Mouse (Mus musculus): ENCODE data around the gene Aebp1.

GRCm38 (mm10) chr11:5869331-5869730 lies 7.6 kb downstream of the Aebp1 start:
- TF ChIP-seq CTCF (IDR thresholded peaks at IDR 0.05; ENCODE audit: borderline replicate concordance, insufficient read depth, low read length) (no peak), POLR2A (IDR thresholded peaks at IDR 0.05; ENCODE audit: low read depth, low read length) (0 out of 2 replicates have a peak, but pooled peaks have one; percentile 6)
